Mouse (Mus musculus) skeletal muscle tissue, adult 2 months (tissue): ENCODE measurements around the gene Olfr160.

Source experiments
- DNase-seq: peaks from one replicate; pipeline ENCODE4 v3.0.0-alpha.2; 2012; ENCODE audit warnings: low read depth, low spot score

Gene Olfr160

DNA sequence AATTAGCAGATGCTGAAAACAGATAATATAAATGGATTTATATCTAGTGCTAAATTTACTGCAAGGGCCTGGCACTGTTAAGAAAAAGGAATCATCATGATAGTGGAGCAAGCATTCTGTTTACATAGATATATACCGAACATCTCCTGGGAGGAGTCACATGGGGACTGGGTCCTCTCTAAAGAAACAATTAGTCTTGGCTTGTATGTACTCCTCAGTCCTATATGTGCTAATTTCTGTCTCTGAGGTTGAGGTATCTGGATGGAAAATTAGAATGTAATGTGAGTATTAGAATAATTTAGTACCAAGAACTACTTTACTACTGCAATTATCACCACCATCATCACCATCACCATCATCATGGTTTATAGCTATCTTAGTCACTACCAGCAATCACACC is at the start of gene Olfr160:
Olfr160 (minus strand) TSS at position 101 of the 400 bp plus-strand sequence.
- no peak for DNase-seq

DNA sequence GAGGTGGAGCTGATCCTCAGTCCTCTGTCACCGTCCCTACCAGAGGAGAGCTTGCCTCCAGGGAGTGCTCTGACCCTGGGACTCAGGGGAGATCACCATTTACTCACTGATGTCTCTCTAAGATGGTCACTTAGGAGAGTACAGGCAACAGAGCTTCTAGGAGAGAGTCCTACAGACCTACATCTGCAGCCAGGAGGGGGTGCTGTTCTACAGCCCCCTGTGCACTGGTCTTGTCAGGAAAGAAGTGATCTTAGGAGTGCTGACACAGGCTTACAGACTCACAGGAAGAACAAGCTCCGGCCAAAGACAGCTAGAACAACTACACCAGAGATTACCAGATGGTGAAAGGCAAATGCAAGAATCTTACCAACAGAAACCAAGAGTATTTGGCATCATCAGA is 46.5 kb upstream of the Olfr160 start:
- DNase-seq, result no peak

DNA sequence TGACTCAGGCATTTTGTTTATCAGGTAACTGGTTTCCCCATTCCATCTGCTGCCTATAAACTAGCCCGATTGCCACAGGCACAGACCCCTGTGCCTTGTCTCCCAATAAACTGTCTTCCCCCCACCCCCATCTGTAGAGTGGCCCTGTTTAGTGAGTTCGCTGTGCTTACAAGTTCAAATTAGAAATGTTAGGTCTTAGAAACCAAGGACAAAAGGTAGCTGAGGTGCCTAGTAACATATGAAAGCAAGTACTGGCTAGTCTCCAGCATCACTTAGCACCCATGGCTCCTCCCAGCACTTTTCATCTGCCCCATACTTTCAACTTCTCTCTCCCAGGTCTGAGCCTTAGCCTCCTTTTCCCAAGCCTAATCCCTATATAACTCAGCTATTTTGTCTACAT is 45.7 kb upstream of the Olfr160 start:
- DNase-seq, result no peak

DNA sequence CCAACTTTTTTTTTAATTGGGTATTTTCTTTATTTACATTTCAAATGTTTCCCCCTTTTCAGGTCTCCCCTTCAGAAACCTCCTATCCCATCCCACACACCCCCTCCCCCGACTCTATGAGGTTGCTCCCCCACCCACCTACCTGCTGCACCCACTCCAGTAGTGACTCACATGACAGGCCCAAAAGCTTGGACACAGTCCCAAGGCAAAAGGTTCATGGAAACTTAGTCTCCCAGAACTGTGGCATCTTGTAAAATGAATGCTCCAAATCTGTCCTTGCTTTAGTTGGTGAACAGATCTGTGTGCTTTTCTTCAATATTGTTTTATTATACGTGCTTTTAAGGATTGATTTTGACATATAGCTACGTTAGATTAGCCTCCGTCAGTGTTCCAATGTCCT is 36.0 kb upstream of the Olfr160 start:
- DNase-seq, result no peak

DNA sequence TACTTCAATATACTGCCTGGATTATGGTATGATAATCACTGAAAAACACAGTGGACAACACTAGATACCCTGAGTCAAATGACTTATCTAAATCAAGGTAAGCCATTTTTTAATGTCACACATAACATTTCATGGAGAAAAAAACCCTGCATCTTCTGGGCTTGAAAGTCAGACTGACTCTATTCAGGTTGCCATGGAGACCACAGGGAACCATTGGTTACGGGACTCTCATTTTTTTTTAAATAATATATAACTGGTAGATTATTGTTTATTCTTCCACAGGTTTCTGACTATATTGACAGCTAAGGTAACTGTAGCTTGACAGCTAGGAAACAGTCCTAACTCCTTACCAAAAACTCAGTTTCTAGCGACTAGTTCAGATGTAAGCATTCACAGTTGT is 35.4 kb upstream of the Olfr160 start:
- no peak for DNase-seq

DNA sequence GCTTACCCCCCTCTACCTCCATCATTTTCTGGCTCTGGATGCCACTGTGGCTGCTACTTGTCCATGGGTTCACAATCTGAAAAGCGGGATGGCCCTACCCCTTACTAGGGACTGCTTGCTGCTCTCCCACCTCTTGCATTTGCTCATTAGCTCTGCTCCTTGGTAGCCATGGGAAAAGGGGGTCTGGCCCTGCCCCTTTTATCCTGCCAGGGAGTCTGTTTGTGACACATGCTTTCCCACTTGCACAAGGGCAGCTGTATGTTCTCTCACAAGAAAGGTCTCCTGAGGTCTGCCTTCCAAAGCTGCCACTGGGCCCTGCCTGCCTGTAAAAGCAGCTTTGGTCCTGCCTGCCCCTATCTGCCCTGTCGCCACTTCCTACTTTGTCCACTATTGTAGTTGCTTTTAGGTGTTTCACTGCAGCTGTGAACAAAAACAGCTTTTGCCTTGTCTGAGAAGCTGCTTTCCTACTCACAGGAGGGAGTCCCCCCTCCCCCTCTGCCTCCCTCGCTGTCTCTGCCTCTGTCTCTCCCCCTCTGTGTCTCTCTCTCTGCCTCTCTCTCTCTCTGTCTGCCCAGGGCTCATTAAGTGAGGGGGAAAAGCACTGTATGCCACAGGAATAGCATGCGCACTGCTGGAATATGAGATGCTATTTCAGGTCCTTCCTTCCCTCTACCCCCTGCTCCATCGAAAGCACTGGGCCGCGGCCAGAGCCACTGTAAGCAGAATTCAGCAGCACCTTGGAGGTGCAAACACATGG is 34.4 kb upstream of the Olfr160 start:
- DNase-seq, result no peak

DNA sequence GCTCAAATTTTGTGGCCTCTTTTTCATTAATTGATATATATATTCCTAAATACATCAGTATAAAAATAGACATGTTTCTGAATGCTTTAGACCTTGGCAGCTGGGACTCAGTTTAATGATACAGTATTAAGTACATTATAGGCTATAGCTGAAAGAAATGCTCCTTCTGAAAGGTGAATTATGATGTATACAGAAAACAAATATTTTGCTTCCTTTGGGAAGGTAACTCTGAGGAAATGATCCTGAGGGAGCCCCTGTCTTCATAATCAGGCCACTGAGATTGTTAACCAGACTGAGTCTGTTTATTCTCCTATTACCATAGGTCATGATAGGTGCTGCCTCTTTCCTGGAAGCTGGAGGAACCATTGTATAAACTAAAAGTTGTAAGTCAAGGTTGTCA is 28.8 kb upstream of the Olfr160 start, which contains the start of gene Olfr874:
Olfr874 (plus strand) TSS at position 301 of the 400 bp plus-strand sequence.
- no peak for DNase-seq

DNA sequence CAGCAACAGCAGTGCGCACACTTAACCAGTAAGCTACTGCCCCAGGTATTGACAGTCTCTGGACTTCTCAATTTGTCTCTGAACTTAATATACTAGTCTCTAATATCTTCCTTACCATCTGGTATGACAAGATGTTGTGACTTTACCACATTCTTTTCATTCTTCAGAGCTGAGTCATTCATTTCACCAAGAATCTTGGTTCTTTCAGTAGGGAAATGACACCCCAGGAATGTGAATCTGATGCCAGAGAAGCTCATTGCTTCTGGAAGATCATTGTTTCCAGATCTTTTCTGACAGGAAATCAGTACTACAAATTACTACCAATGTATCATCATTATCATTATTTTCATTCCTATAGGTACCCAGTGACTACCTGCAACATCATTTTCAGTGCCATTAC is 18.3 kb upstream of the Olfr160 start:
- DNase-seq, result no peak

DNA sequence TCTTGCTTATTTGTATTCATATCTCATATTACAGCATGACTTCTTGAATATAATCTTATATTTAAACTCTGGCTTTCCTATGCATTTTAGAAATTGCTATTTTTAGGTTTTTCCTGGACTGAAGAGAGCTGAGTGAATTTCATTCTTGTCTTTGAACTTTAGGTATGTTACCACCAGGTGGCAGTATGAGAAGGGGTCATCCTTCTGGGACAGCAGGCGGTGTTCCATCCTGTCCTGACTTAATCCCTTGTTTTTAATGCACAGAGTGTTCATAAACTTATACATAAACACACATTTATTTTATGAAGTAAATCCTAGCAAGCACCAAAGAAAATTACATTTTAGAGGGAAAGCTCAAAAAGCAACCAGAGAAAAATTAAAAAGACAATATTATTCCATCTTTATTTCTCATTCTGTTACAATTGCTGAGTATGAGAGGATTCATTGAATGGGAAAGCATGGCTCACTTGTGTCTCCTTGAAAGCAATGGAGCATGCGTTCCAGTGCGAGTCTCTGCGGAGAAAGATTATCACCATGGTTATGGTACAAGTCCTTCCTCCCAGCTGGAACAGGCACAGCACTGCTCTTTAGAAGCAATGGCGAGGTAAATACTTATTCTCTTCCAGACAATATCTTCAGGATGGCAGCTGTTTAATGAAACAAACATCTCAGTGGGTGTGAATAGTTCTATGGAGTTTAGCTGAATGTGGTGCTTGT is 25.9 kb downstream of the Olfr160 start:
- no peak for DNase-seq

DNA sequence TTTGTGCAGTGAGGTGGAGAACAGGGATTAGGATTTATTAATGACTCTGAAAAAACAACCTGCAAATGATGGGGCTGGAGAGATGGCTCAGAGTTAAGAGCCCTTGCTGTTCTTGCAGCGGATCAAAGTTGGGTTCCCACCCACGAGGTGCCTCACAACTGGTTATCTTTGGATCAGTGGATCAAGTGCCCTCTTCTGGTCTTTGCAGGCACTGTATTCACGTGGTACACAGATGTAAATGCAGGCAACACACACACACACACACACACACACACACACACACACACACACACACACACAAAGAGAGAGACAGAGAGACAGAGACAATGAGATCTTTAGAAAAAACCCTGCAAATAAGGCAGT is 28.1 kb downstream of the Olfr160 start:
- no peak for DNase-seq

DNA sequence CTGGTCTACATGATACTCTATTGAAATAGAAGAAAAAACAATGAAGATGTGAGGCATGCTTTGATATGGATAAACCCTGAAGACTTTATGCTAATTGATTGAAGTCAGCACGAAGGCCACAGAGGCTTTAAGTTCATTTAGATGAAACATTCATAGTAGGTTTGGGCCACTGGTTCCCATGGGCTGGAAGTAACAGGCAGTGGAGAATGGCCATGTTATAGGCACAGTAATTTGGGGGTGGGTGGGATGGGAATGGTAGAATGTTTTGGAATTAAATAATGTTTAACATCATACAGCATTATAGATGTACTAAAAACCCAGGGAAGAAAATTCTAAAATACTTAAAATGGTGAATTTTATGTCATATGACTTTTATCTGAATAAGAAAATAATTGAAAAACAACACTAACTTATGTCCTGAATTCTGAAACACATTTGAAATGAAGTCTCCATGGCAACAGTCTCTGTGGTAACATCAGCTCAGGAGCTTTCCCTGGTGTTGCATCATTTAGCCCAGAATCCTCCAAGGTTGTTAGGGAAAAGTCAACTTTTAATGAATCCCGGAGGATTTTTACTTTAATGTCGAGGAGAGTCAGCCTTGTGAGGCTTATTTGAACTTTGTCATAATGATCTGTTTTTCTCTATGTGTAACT is 28.6 kb downstream of the Olfr160 start:
- DNase-seq, result no peak

DNA sequence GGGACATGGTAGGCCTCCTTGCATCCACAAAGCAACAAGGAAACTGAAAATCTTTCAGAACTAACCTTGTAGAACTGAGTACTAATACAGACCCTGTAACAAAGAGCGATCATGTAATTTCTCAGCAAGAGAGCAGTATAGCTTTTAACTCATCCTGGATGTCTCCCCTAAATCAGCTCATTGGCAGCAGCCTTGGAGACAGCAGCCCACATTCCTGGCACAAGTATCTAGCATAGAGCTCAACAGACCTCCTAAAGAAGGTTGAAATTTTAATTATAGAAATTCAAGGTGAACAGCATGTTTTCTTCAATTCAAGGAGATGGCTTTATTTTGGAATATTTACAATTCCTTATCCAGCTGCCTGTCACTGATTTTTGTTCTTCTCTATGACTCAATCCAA is 34.9 kb downstream of the Olfr160 start:
- no peak for DNase-seq

DNA sequence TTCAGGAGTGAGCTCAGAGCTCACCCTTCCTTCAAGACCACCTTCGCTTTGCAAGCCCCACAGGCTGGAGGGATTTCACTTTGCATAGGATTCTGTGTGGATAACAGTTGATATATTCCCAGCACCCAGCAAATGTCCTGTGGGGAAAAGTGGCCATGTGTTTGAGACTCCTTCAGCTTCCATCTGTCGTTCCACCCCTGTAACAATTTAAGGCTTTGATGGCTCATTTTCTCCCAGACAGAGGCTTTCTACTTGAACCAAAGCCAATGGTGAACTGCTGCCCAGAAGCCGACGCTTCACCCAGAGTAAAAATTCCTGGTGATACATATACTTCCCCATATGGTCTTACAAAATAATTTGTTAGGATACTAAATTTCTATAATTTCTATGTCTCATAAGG is 40.8 kb downstream of the Olfr160 start:
- no peak for DNase-seq

DNA sequence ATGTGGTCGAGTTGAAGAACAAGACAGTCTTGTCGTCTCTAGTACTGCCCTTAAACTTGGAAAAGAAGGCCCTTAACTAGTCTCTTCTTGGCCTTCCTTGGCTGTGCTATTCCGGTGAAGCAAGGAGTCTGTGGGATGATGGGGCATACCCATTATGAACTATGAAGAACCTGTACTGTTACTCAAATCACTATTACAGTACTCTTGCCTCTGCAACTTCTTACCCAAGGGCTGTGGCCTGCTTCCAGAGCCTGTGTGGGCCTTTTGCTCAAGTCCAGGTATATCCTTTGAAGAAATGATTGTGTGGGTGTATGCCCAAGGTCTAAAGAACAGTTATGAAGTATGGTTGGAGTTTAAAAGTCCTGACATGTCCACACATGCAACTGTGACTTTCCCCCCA is 45.8 kb downstream of the Olfr160 start:
- no peak for DNase-seq

DNA sequence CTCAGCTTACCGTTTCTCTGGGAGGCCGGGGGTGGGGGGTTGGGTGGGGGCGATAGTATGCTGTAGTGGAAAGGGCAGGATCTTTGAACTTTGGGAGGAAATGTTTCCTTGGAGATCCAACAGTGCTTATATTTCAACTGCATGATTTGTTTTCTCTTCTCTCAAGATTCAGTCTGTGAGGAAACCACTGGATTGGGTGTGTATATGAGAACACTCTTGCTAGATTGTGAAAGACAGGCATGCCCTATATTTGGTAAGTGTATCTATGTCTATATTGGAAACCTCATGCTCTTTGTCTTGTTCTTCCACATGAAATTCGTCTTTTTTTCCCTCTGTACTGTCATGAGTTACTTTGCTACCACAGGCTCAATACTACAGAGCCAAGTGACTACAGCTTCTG is 46.4 kb downstream of the Olfr160 start:
- no peak for DNase-seq

DNA sequence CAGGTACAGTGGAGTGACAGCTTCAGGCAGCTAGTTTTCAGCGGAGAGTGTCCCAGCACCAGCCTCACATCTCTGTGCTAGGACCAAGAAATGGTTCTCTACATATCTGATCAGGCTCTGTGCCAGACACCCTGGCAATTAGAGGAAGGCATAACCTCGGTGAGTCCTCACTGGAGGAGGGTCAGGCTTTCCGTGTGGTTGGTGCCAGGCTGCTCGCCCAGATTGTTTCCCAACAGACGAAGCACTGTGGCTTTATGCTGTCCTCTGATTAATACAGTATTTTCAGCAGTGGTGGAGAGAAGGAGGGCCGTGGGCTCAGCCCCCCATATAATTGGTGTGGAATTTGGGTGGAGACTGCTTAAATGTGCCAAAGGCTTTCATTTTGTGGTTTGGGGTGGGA is 46.9 kb downstream of the Olfr160 start, which contains the start of gene Panx3:
Panx3 (minus strand) TSS at position 121 of the 400 bp plus-strand sequence.
- DNase-seq, result no peak

DNA sequence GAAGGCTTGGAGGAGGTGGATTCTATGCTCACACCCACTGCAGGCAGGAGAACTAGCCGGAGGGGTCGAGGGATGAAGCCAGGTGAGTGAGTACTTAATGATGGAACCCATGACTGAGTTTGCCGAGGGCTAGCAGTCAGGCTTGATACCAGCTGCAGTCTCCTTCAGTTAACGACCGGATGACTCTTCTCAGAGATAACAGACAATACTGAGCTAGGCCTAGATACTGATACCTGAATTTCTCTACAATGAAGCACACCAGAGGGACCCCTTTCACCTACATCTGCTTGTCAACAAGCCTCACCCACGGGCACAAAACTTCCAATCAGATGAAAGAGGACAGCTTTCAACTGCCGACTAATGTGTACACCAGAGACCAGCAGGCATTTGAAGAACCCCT is 50.0 kb downstream of the Olfr160 start:
- DNase-seq, result no peak

DNA sequence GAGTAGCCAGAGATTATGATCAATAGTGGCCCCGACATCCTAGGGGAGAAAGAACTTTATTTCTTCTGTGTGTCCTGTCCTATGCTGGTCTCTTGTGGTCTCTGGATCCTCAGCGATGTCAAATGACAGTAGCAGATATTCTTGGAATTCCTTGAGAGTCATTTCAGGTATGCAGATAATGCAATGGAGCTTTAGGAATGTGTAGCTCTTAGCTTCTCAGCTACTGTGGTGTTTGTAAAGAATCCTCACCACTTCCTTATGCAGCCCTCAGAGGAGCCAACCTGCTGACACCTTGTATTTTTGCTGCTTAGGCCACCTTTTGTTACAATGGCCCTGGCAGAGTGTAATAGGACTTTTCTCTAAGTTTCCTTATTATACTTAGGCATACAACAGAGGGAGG is 51.4 kb downstream of the Olfr160 start:
- no peak for DNase-seq

DNA sequence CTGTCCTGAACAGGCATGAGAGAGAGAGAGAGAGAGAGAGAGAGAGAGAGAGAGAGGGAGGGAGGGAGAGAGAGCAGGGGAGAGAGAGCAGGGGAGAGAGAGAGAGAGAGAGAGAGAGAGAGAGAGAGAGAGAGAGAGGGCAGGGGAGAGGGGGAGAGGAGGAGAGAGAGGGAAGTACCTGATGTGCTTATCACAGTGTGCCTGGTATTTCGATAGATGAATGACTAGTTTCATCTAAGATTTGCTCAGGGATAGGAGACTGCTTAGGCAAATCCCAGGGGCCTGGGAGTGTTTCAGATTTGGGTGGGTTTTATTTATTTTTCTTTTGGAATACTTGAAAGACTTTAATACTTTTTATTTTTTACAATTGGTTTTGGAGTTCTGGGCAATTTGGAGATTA is 52.8 kb downstream of the Olfr160 start:
- DNase-seq, result no peak

DNA sequence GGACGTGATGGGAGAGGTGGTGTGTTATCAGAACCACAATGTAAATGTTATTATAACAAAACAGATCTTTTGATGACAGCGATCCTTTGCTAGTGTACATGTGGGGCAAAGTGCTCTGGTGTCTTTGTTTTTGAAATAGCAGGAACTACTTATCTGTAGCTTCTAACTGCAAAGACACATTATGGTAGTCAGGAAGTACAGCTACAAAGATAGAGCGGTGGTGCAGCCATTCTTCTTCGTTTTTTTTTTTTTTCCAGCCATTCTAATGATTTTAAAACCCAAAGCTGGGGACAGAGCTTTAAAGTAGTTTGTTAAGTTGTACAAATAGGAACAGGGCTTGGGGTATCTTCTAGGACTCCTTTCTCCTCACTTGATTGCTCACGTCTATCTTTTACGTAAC is 56.6 kb downstream of the Olfr160 start:
- DNase-seq, result no peak
